Mouse (Mus musculus) liver, embryonic 14.5 days (tissue): ENCODE measurements at regions not wholly inside any gene's neighbourhood (a gene's known extent, or its start where the extent isn't known, plus 50 kb on each side); places are given as distances from the start of the nearest gene placed in this dataset.

Experiments
- ATAC-seq: fragments of 200-750 bp; cut with Nextera tagmentation; 2 replicates; pipeline ENCODE4 v1.8.0; 2017; ENCODE audit warnings: moderate number of reproducible peaks, mild to moderate bottlenecking, moderate library complexity; ENCODE audit not compliant: insufficient read depth
- DNase-seq, 3 experiments: peaks; one replicate each; pipeline ENCODE4 v3.0.0-alpha.2; 2012 to 2013; ENCODE audit warnings: low read depth in 3 of 3, low spot score in 3 of 3
- H3K27ac ChIP-seq: fragments of 300-500 bp; sonication (generic); 2 replicates; pipeline ENCODE4 v1.5.1; 2014; ENCODE audit warnings: moderate library complexity, mild to moderate bottlenecking, control low read depth, inconsistent platforms
- H3K27me3 ChIP-seq: fragments of 300-500 bp; sonication (generic); 2 replicates; pipeline ENCODE4 v1.6.1; 2014; ENCODE audit warnings: mild to moderate bottlenecking, low read length, moderate library complexity; ENCODE audit not compliant: control insufficient read depth, insufficient read depth
- H3K36me3 ChIP-seq: fragments of 300-500 bp; sonication (generic); replicated peaks from 2 replicates; pipeline ENCODE4 v1.6.1; 2014; ENCODE audit warnings: low read depth; ENCODE audit not compliant: control insufficient read depth, insufficient read depth
- H3K4me1 ChIP-seq, 2 experiments: fragments of 200-500 bp in 1 of 2; fragments of 300-500 bp in 1 of 2; sonication (generic) in 1 of 2; replicated peaks; 2 replicates each; pipeline ENCODE4 v1.6.1; 2012 to 2014; ENCODE audit warnings: antibody characterized with exemption in 1 of 2, inconsistent platforms in 1 of 2, low read length in 1 of 2; ENCODE audit not compliant: control insufficient read depth in 2 of 2, insufficient read depth in 2 of 2
- H3K4me2 ChIP-seq: fragments of 300-500 bp; sonication (generic); 2 replicates; pipeline ENCODE4 v1.6.1; 2014; ENCODE audit warnings: low read depth, mild to moderate bottlenecking, control low read depth, moderate library complexity
- H3K4me3 ChIP-seq, 2 experiments: fragments of 200-500 bp in 1 of 2; fragments of 300-500 bp in 1 of 2; sonication (generic) in 1 of 2; 2 replicates each; pipeline ENCODE4 v1.5.1; 2012 to 2014; ENCODE audit warnings: low read depth in 2 of 2, low read length in 2 of 2, mild to moderate bottlenecking in 2 of 2, control low read depth in 1 of 2, inconsistent platforms in 1 of 2, moderate library complexity in 1 of 2; ENCODE audit not compliant: insufficient read depth in 1 of 2
- H3K9ac ChIP-seq: fragments of 300-500 bp; sonication (generic); replicated peaks from 2 replicates; pipeline ENCODE4 v1.6.1; 2014; ENCODE audit warnings: mild to moderate bottlenecking, control low read depth, moderate library complexity
- H3K9me3 ChIP-seq: fragments of 300-500 bp; sonication (generic); 2 replicates; pipeline ENCODE4 v1.6.1; 2016; ENCODE audit warnings: low read length, mixed read lengths; ENCODE audit not compliant: control insufficient read depth
- CTCF ChIP-seq: IDR thresholded peaks from 2 replicates; pipeline ENCODE4 v1.5.1; 2016; ENCODE audit warnings: antibody characterized with exemption, low read depth, control low read depth
- EP300 ChIP-seq: IDR thresholded peaks from 2 replicates; pipeline ENCODE4 v1.6.1; 2016; ENCODE audit warnings: antibody characterized with exemption, low read depth
- WGBS: fragments of 180-500 bp; shearing (Covaris S2); extraction: QIAGEN DNeasy Blood & Tissue Kit; methylation state at CpG from one replicate; pipeline ENCODE4 v1.1.7; 2014; ENCODE audit not compliant: insufficient replicate concordance; 5-methylcytosine and 5-hydroxymethylcytosine counted together

DNA sequence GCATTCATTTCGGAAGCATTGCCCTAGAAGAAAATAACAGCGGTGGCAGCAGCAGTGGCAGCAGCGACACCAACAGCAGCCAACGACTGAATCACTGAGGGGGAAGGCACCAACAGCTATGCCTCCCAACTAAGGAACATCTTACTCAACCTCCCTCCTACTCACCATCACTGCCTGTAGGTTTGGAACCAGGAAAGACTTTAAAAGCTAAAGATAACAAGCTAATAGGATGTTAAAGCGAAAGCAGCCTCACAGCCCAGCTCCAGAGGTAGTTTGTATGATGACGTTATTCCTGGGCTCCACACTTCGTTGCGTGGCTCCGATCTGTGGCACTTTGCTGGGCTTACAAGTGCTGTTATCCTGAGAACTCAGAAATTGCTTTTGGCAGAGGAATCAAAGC lies 289.6 kb downstream of the Cd83 start:
- DNase-seq (no peak), ATAC-seq (no peak)
- H3K9me3 ChIP-seq, result no peaks in the 10 kb centered on the region
- H3K27me3 ChIP-seq, result no peaks in the 10 kb centered on the region
- H3K36me3 ChIP-seq, result no peaks in the 10 kb centered on the region
- H3K4me2 ChIP-seq, result no peak overlapping the region
- H3K9ac ChIP-seq, result no peak overlapping the region
- no peak overlapping the region for H3K27ac ChIP-seq
- TF ChIP-seq CTCF (no peak), EP300 (no peak)
- WGBS, result 74% methylated on average over 9 of the region's 9 CpGs
- no peaks in the 10 kb centered on the region for H3K4me1 ChIP-seq
- H3K4me3 ChIP-seq, result no peak overlapping the region

DNA sequence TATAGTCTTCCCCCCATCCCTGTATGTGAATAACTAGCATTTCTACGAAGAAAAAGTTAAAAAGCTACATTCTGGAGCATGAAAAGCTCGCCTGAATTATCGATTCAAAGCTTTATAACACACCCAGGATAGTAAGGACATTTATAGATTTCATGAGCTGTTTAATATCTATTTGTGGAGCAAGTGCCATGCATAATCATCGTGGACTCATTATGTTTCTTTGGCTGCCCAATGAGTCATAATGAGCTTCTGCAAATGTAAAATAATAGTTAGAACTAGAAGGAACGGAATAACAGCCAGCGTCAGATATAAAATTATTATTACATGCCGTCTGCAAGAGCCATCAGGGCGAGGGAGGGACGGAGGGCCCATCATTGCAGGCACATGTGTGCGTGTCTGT lies 292.4 kb downstream of the Cd83 start:
- WGBS, result 67% methylated on average over 10 of the region's 10 CpGs
- ATAC-seq (no peak), DNase-seq (no peak)
- Histone ChIP-seq H3K4me1 (no peaks in the 10 kb centered on the region), H3K36me3 (no peaks in the 10 kb centered on the region), H3K9me3 (no peaks in the 10 kb centered on the region), H3K27ac (no peak overlapping the region), H3K4me3 (no peak overlapping the region), H3K27me3 (no peaks in the 10 kb centered on the region), H3K4me2 (no peak overlapping the region), H3K9ac (no peak overlapping the region)
- no peak for TF ChIP-seq CTCF
- no peak for TF ChIP-seq EP300

DNA sequence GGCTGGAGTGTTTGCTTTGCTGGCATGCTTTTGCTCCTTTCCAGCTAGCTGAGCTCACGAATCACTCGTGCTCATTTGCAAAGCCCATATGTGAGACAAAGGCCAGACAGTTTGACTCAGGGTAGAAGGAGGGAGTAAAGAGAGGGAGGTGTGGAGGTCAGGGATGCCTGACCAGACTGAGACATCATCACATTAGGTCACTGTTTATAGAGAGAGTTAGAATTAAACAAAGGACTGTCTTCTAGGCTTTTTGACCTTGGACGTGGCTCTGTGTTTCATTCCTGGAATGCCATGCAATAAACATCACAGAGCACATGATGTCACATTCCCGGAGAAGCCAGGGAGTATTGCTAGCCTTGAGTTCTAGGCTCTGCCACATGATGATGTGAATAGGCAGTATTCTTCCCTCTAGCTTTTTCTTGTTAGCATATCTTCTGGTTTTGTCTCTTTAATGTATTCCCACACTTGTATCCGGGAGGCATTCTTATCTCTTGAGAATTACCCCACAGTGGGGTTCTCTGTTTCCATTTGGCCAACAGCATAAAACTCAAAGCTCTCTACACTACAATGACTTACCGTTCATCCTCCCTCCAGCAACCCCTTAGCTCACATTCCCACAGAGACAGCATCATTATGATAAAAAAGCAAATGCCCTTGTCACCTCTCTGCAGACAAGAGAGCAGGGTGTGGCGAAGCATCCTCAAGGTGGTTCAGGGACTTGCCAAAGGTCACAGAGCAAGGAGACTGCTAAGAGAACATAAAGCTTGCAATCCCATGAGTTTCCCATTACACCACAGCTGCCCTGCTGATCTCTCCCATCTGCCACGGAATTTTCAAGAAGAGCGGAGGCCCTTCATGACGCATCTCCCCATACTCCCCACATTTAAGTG lies 301.3 kb downstream of the Cd83 start:
- DNase-seq, result no peak
- no peaks in the 10 kb centered on the region for H3K9me3 ChIP-seq
- H3K4me2 ChIP-seq, result no peak overlapping the region
- no peak for ATAC-seq
- H3K36me3 ChIP-seq, result no peaks in the 10 kb centered on the region
- H3K9ac ChIP-seq, result no peak overlapping the region
- H3K27ac ChIP-seq, result no peak overlapping the region
- no peak overlapping the region for H3K4me3 ChIP-seq
- no peak for TF ChIP-seq EP300
- no peaks in the 10 kb centered on the region for H3K27me3 ChIP-seq
- 57% methylated on average over 10 of the region's 10 CpGs for WGBS
- no peaks in the 10 kb centered on the region for H3K4me1 ChIP-seq

DNA sequence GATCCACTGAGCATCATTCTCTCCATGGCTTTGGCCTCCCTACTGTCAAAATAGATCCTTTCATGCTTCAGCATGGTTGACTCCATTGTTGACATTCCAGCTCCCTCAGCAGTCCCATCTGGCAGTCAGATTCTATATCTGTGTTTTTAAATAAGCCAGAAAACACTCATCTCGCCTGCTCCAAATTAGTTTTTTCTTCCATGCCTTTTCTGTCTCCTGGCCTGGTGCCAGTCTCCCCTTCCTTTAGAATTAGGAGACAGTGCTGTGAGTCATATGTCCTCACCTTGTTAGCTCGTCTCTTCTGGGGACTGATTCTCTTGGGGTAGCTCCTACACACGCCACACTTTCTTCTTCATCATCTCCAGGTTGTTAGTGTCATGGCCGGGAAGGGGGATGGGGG lies 302.2 kb downstream of the Cd83 start:
- Histone ChIP-seq H3K36me3 (no peaks in the 10 kb centered on the region), H3K27me3 (no peaks in the 10 kb centered on the region), H3K4me1 (no peaks in the 10 kb centered on the region), H3K9ac (no peak overlapping the region), H3K27ac (no peak overlapping the region), H3K9me3 (no peaks in the 10 kb centered on the region), H3K4me2 (no peak overlapping the region), H3K4me3 (no peak overlapping the region)
- DNase-seq (no peak), ATAC-seq (no peak)
- WGBS, result 51% methylated on average over 4 of the region's 4 CpGs
- TF ChIP-seq CTCF (no peak), EP300 (no peak)

DNA sequence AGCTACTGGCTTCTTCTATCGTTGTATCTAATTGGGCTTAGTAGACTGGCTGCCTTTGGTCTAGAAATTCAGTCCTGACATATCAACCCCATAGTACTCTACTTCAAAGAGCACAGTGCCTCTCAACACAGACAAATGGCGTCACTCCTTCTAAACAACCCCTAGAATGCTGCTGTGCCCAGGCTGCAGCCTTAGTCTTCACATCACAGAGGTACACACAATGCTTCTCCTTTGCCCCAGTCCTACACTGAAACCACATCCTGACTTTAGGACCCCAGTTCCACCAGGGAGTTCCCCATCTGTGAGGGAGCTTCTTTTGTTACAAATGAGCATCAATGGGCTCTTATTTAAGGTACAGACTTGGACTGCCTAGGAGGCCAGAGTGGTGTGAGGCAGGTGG lies 312.6 kb downstream of the Cd83 start:
- no peak overlapping the region for H3K4me3 ChIP-seq
- no peak overlapping the region for H3K9ac ChIP-seq
- no peak for ATAC-seq
- H3K27me3 ChIP-seq, result no peaks in the 10 kb centered on the region; the same call in none of the 2 replicates
- H3K27ac ChIP-seq, result no peak overlapping the region
- no peaks in the 10 kb centered on the region for H3K4me1 ChIP-seq
- 43% methylated on average over 2 of the region's 2 CpGs for WGBS
- DNase-seq, result no peak
- H3K4me2 ChIP-seq, result no peak overlapping the region
- no peaks in the 10 kb centered on the region for H3K9me3 ChIP-seq
- TF ChIP-seq CTCF (no peak), EP300 (no peak)
- no peaks in the 10 kb centered on the region for H3K36me3 ChIP-seq
